Mouse (Mus musculus) adrenal gland, adult 2 months (tissue): ENCODE results near the gene Pam16. TPM values are rescaled to one million over a fixed set of nuclear protein-coding genes. Genes with fewer than 3 reads are reported as not detected.
A peak's percentile ranks its signal among the peaks of the same experiment; 100 is the strongest.

Experiments used
- DNase-seq: peaks from one replicate; pipeline ENCODE4 v3.0.0; 2021
- polyA plus RNA-seq: library from polyadenylated mRNA; depleted of rRNA; stranded (reverse); fragments of >200 nt; gene quantifications from 2 replicates; pipeline ENCODE4 v1.2.3, GENCODE M21; 2012
- total RNA-seq, 2 experiments: library from RNA; stranded (reverse); gene quantifications; 2 replicates each; pipeline ENCODE4 v1.2.3; 2021

Pam16 gene
- total and polyA plus RNA-seq, 3 experiments, result 16.0 to 111 (median 104) TPM

DNA sequence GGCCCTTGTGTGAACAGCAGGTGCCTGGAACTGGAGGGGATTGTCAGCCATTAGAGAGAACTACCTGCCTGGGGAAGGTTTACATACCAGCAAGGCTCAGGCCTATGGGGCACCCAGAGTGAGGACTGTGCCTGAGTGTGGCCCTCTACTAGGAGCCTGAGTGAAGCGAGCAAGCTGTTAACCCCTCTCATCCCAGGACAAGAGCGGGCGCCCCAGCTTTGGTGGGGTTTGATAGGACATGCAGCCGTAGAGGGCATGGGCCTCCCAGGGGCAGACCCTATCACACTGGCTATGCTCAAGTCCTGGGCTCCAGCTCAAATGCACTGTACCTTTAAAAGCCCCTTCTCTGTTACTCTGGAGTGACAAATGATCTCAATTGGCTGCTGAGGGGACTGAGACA, 22.0 kb upstream of the Pam16 start:
- no peak for DNase-seq

DNA sequence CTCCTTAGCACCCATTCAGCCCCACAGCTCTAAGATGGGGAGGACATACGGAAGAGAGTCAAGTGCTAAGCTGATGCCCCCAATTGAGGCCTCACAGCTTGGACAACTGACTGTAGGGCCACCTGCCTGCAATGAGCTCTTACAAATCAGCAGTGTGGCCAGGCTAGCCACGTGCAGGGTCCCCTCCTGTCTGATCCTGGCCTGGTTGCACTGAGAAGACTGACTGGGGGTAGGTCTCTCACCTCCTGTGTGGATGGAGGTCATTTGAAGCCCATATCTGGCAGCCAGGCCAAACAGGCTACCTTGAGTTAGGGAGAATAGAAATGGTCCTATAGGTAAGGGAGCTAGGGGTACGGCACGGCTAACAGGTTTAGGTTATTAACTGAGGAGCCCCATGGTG, 21.1 kb upstream of the Pam16 start:
- DNase-seq, result no peak

DNA sequence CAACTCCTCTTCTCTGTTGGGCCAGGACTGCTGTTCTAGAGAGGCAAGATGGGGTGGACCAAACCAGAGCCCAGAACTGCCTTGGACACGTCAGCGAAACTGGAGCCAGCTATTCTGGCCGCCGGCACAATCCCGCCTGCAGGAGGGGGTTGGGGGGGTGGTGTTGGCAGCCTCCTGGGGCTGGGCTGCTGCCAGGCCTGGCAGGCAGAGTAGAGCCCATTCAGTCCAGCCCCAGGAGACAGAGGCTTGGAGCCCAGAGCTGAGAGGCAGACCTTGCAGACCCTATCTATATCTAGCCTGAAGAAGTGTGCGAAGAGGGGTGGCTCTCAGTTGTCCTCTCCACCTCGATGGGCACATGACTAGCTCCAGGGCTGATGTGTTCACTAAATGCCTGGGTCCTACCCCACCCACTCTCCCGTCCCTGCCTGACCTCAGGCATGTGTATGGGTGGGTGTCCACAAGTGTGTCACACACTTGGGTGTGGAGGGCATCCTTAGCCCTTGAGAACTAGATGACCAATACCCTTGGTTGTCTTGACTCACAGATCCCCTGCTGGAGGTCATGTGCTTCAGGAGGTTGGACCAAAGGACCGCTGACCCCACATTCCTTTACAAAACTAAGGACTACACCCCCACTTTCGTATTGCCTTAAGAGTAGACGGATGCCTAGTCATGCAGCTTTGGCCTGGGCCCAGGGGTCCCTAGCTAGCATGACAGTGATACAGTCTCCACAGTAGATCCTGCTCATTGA, 19.1 kb upstream of the Pam16 start:
- DNase-seq, result peak; percentile 92

DNA sequence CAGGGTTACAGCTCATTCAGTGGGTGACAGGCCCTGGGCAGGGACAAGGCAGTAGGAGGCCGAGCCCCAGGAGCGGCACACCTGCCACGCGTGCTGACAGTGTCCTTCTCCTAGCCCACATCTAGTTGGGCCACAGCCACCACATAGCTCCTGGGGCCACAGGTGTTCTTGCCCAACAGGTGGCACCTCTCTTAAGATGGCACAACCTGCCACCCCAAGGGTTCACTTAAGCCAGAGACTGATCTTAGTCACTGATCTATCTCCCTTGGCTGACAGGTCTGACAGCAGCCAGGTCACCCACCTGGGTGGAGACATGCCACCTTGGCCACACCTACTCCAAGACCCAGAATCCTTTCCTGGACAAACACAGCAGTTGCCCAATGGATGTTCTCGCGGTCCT, 18.1 kb upstream of the Pam16 start:
- no peak for DNase-seq

DNA sequence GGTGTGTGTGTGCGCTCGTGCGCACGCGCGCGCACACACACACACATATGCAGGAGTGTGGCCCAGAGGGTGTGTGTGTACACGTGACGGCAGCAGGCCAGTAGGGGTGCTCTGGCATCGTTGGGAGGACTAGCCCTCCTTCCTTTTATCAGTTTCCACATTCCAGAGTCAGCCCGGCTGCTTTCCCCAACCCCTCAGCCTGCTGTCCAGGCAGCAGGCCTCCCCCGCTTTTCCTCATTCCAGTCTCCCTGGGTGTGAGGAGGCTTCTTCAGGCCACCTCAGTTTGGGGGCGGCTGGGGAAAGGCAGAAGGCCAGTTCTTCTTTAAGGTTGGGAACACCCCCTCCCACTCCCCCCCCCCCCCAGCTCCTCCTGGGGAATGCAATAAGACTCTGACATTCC, 17.4 kb upstream of the Pam16 start:
- DNase-seq, result peak; percentile 41

DNA sequence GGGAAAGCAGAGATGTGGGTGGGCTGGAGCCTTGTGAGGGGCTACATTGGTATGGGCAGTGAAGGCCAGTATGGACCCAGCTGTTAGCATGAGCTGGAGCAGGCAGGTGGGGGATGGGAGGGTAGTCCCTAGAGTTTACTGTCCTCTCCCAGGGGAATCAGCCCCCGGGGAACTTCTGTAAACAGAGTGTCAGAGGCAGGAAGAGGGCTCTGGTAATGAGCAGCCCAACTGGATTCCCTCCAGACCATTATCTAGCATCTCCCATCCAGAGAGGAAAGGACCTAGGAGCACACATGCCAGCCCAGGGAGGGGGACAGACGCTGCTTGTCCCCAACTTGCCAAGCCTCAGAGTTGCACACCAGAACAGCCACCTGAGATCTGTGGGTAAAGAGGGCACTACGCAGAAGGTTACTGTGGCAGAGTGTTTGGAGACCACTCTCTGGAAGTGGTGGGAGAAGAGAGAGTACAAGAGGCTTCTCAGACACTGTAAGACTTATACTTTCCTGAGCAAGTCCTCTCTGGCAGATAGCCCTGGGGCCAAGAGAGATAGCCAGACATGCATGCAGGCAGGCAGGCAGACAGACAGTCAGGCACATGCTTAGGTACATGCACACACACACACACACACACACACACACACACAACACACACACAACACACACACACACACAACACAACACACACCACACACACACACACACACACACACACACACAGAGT, 16.5 kb upstream of the Pam16 start:
- peak; percentile 38 for DNase-seq

DNA sequence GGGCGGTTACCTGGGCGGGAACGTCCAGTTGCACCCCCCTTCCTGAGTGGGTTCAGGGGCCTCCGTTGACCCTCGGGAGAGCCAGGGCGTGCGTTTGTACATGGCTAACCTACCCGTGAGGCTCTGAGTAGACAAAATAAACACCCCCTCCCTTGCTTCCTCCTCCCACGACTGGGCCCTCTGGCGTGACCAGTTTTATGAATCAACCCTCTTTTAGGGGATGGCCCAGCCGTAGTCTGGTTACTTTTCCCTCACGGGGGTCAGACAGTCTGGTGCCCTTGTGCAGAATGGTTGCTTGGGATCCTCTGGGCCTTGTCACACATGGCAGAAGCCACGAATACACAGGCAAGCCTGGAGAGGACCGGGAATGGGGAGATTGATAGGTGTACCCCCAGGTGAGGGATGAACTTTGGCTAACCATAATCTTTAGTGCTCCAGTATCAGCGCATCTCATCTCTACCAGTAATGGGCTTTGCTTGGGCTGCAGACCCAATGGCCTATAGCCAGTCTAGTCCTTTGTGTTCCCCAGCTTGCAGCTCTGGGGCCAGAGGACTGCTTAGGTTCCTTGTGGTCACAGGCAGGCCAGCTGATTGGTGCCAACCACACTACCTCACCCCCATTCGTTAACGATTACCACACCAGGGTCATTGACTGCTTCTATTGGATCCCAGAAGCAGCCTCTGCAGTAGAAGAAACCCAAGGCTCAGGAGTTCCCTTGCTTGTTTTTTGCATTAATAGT, 15.6 kb upstream of the Pam16 start:
- DNase-seq, result peak; percentile 34

DNA sequence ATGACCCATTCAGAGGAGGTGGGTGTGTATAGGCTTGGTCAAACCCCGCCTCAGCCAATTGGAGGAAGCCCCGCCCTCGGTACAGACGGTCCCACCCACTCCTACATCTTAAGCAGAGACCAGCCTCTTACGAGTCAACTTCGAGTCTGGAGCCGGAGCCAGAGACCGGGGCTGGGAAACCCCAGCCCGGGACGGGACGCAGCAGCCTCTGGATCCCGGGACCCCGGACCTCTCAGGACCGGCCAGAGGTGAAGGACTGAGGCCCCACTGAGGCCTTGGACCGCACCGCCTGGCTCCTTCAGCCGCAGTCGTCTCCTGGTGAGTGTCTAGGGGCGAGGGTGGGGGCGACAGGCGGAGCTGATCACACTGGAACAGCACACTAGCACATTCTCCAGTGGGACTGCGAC, 15.0 kb upstream of the Pam16 start, which contains the start of the genes Vasn and Dnaja3:
TSS of gene Vasn (plus strand) at position 111 of the 407 bp plus-strand sequence.
TSS of gene Dnaja3 (plus strand) at position 159 of the 407 bp plus-strand sequence.
- DNase-seq, result peak; percentile 94

DNA sequence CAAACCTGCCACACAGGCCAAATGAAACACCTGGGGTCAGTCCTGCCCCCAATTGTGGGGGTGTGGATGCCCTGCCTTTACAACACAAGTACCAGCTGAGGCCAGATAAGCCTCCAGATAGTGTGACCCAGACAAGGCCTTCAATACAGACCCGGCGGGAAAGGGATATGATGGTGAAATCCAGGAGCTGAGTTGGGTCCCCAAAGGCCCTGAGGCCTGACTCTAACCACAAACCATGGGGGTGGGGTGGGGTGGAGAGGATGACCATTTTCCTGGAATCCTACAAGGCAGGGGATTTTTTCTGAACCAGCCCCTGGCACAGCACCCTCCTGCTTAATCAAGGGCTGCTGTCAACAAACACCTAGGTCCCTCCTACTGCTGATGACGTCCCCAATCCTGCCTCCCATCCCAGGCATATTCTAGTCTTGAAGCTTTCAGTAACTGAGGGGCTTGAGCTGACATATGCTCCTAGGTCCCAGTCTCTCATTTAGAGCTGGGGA, 14.2 kb upstream of the Pam16 start:
- DNase-seq, result no peak

DNA sequence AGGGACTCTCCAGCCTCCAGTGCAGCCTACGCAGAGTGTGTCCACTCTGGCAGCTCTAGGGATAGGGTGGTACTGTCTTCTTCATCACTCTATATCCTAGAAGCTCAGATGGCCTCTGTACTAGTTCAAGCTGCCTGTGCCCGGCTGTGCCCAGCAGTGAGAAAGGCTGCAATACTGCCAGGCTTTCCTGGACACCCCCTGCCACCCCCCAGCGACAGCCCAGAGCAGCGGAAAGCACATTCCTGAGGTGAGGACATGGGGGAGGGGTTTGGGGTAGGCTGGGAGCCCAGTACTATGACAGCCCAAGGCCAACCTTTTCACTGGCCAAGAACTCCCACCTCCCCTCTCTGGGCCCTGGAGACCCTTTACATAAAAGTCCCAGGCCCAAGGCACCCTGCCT, 11.0 kb upstream of the Pam16 start:
- no peak for DNase-seq

DNA sequence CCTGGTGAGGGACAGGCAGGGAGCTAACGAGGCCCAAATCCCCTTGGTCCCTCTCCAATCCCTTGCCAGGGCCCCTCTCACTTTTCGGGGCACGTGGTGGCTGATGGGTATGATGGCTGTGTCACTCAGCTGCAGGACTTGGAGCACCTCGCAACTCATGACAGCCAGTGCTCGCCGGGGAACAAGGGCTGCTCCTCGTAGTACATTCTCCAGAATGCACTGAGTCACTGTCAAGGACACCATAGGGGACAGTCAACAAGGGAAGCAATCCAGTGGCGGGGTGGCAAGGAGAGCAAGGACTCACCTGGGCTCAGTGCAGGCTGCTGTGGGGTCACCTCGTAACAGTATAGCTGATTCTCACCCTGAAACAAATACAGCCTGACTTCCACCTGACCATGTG, 9.9 kb upstream of the Pam16 start:
- peak; percentile 61 for DNase-seq

DNA sequence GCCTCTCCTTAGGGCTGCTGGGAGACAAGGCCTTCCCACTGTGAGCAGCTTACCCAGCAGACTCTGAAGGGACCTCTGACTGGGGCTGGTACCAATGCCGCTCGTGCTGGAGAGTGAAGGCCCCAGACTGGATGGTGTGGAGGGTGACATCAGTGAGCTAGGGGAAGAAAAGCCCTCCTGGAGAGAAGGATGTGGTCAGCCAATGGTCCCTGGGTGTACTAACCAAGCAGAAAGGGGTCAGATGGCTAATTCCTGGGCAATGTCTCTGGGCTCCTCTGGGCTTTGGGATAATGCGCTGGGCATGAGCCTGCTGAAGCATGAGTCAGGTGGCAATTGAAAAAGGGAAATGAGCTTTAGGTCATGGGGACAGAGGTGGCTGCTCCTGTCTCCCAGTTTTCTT, 8.9 kb upstream of the Pam16 start:
- DNase-seq, result no peak

DNA sequence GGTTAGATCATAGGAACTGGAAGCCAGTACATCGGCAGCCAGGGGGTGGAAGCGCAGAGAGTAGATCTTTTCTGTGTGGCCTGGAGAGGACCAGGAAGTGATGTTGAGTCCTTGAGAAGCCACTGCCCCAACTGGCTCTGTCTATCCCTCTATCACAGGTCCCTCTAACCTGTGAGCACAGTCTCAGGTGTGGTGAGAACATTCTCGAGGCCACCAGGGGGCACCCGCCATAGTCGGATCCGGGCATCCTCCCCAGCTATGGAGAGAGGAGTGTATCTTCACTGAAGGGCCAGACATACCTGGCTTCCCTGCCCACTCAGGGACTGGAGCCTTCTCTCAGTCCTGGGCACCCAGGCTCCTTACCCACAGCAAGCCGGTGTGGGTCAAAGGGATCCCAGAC, 7.3 kb upstream of the Pam16 start:
- DNase-seq, result no peak

DNA sequence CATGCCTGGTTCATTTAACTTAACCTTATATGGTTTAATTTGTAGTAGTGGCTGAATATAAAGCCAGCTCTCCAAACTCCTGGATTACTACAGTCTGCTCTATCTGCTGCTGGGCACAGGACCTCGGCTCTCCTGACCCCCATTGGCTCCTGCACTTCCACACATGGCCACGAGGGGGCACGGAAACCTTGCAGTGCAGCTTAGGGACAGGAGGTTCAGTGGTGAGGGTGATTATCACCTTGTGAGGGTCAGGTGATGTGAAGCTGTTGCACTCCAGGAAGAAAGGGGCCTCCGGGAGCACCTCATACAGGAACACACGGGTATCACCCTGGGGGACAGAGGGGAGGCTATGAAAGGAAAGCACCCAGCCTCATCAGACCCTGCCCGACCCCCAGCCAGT, 5.2 kb upstream of the Pam16 start:
- peak; percentile 84 for DNase-seq

DNA sequence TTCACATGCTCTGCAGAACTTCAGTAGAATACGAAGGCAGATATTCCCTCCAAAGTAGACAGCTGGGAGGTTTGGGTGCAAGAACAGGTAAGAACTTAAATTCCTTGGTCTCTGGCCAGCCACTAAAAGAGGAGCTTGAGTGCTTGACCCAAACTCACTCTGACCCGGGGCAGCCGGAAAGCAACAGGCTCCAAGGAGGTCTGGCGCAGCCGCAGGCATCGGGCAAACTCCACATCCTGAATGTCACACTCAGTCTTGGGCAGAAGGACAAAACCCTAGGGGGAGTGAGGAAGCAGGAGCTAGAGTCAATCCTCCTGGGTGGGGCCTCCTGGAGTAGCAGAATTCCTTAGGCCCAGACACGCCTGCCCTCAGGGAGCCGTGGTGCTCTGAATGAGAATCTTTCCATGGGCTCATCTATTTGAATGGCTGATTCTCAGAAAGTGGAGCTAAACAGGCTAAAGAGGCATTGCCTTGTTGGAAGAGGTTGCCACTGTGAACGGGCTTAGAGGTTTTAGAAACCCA, 4.2 kb upstream of the Pam16 start:
- DNase-seq, result no peak

DNA sequence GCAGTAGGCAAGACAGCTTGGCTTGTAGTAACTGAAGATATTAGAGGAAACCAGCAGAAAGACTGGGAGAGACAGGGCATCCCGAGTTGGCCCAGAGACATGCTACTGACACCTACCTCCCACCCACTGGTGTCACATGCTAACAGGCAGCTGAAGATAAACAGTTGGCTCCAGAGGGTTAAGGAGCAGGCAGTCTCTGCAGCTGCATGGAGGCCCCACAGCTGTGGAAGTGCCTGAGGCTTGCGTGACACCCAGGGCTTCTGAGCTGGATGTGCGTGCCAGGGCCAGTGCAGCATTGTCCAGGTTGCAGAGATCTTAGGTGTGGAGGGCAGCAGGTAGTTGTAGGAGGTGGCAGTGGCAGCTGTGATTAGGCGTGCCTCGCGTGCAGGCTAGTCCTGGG, 2.3 kb upstream of the Pam16 start:
- no peak for DNase-seq

DNA sequence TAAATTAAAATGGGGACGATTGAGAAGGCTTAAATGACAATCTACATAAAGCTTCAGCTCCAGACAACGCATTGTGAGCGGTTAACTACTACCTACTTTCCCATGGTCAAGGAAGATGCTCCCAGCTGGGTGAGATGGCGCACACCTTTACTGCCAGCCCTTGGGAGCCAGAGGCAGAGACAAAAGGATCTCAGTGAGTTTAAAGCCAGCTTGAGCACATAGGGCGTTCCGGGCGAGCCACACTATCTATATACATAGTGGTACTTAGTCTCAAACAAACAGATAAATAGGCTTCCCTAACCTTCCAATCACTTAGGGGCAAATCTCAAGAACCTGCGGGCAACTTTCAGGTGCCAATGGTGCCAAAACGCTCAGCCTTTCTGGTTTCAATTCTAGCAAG, 714 bp downstream of the Pam16 start:
- DNase-seq, result no peak

DNA sequence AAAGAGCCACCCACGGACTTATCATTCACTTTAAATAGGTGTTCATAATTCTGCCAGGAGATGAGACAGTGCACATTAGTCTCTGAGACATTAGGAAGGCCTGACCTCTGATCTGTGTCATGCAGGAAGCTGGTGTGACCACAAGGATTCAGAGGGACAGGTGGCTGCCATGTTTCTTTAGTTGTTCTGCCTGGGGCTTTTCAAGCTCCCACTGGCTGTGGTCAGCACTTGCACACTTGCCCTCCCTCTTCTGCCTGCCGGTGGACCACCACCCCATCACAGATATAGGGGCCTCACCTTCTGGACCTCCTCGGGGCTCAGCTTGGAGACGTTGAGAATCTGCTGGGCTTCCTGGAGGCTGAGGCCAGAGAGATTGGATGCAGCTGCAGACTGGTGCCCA, 8.0 kb downstream of the Pam16 start:
- no peak for DNase-seq

DNA sequence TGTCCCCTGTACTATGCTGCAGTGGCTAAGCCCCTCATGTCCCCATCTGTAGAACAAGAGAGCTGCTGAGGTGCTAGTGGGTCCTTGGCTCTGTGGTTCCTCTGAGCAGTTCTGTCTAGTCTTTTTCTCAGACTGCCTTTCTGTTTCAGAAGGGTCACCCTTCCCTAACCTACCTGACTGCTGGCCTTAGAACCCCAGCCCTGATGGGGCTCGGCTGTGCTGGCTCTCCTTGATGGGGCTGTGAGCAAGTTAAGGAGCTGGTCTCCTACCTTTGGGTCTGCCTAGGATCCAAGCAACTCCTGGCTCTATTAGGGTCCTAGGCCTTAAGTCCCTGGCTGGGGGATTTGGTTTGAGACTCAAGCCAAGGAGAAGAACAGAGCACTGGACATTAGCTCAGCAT, 9.5 kb downstream of the Pam16 start:
- DNase-seq, result no peak

DNA sequence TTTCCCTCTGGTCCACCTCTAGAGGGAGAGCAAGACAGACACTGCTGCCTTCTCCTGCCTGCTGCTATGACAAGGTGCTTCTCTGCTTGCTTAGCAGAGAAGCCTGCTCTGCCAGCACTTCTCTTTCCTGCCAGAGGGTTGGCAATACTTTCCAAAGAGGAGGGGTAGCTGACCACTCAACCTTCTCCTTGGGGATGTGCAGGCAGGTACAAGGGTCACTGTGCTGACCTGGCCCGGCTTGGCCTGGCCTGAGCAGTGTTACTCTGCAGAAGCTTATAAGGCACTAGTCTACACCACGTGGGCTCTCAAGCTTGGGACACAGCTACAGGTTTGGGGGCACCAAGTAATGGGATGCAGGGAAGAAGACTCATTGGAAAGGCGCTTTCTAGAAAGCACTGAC, 10.1 kb downstream of the Pam16 start:
- DNase-seq, result no peak

DNA sequence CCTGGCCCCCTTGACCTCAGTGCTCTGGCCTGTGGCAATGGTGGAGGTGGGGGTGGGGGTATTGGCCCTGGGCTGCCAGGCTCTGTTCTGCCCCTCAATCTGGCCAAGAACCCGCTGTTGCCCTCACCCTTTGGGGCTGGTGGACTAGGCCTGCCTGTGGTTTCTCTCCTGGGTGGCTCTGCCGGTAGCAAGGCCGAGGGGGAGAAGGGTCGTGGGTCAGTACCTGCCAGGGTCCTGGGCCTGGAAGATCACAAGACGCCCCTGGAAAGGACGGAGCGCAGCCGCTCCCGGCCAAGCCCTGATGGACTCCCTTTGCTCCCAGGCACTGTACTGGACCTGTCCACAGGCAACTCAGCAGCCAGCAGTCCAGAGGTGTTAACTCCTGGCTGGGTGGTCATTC, 11.1 kb downstream of the Pam16 start:
- DNase-seq, result no peak

DNA sequence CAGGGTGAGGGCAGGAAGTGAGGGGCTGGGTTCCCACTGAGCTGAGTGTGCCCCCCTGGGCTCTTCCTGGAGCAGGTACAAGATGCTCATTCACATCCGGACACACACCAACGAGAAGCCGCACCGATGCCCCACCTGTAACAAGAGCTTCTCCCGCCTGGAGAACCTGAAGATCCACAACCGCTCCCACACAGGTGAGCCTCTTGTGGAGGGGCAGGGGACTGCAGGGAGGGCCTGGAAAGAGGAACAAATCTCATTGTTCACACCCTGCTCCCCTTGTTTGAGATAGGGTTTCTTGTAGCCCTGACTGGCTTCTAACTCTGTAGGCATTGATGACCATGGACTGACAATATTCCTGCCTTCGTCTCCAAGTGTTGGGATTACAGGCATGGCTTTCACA, 13.1 kb downstream of the Pam16 start:
- no peak for DNase-seq

DNA sequence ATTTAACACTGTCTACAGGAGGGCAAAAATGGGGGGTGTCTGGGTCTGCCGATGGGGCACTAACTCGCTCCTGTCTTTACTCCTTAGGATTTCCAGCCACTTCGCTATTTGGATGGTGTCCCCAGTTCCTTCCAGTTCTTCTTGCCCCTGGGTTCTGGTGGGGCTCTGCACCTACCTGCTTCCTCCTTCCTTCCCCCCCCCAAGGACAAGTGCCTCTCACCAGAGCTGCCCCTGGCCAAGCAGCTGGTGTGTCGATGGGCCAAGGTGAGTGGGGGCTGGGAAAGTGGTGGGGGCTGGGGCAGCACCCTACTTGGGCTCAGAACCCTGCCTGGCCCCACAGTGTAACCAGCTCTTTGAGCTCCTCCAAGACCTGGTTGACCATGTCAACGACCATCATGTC, 13.6 kb downstream of the Pam16 start:
- no peak for DNase-seq
